Mouse (Mus musculus): ENCODE results near the gene Ttc28.

The Ttc28 gene

DNA sequence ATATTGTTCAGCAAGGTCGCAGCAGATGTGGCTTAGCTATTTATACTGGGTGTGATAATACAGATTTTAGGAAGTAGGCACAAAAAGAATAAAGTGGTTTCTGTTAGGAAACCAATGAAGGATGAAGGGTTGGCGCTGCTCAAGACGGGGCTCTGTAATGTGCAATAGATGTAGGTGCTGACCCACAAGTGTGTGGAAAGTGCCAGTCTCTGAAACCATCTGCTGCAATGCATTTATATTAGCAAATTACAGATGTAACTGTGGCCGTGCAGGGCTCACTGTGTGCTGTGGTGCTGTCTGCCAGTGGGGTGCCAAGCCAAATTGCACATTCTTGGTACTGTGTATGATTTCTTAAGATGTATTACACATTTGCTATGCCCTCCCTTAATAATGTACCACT, 81.3 kb downstream of the Ttc28 start:
- no peak for DNase-seq

DNA sequence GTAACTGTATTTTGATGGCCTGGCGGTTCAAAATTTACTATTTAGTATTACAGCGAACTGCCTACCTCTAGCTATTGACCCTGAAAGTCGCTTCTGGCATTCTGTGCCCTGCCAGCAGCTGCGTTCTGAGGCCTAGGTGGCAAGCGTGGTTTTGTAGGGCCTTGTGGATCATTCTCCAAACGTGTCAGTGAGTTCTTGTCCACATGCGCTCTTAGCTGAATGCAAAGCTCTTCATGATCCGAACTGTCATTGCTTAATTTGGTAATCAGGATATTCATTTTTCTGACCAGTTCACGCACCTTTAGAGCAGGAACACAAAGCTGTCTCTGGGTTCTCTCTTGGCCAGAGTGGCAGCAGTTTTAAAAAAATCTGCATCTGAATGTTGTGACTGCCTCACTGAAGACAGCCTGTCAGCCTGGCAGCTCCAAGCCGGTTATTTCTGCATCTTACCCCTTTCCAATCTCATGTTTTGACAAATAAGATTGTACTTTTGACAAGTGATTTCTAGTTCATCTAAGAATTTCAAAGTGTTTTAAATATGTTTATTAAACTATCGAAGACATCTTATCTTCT, 88.0 kb downstream of the Ttc28 start:
- DNase-seq = no peak

DNA sequence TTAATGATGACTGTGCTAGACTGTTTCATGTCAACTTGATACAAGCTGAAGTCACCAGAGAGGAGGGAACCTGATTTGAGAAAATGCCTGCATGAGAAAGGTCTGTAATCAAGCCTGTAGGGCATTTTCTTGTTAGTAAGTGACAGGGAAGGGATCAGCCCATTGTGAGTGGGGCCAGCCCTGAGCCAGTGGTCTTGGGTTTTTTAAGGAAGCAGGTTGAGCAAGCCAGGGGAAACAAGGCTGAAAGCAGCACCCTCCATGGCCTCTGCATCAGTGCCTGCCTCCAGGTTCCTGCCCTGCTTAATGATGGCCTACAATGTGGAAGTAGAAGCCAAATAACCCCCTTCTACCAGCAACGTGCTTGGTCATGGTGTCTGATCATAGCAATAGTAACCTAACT, 89.0 kb downstream of the Ttc28 start:
- DNase-seq = no peak

DNA sequence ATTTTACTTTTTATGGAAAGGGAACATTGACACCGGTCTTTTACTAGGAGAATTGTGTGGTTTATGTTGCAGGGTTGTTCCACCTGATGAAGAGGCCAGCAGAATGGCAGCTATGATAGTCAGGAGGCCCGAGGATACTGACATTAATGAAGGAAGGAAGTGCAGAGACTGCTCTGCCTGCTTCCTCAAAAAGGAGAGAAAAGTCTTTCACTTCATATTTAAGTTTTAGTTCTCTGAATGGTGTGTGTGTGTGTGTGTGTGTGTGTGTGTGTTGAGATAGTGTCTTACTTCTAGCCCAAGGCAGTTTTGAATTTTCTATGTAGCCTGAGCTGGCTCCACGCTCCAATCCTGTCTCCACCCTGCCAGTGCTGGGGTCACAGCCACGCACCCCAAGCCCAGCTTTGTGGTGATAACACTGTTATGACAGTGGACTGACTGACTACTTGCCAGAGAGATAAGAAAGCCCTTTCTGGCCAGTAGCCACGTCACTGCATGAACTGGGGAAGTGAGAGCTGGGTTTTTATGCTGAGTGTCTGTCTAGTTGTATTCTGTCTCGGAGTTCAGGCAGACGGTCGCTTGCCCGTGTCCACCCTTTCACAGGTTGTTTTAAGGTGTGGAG, 90.7 kb downstream of the Ttc28 start:
- DNase-seq = no peak

DNA sequence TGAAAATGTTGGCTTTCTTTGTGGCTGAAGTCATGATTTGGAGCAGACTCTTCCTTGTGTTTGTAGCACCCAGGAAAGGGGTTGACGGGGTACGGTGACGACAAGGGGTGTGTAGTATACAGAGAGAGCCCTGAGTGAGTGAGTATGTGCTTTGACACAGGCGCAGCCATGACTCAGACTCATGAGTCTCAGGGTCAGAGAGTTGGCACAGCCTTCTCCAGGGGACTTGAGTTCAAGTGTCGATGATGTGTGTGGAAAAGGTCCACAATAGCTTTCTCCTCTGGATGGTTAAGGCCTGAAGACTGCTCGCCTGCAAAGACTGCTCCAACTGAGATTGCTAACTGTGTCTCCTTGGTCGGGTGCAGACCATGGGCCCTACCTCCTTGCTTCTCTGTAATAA, 97.1 kb downstream of the Ttc28 start:
- no peak for DNase-seq

DNA sequence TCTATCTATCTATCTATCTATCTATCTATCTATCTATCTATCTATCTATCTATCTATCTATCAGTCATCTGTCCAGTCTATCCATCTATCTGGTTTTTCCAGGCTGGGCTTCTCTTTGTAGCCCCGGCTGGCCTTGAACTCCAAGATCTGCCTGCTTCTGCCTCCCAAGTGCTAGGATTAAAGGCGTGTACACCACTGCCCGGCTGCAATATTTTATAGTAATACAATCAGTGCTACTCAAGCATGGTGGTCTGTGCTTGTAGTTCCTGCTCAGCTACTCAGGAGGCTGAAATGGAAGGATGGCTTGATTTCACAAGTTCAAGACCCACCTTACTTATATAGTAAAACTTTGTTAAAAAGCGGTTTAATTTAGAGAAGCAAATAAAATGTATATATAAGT, 98.2 kb downstream of the Ttc28 start:
- DNase-seq = no peak

DNA sequence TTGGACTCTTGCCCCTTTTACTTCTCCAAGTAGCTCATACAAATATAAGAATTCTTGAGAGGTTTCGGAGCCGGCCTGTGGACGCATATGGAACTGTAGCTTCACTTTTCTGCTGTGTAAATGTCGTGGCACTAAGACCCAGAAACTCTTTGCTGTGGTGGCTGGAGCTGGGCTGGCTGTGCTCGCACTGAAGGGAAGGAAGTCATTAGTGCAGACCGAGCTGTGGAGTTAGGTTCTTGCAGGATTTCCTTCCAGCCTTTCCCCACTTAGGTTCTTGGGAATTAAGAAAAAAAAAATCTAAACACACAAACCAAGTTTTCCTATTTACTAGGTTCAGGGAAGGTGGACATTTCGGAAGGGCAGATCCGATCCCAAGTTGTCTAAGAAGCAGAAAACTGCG, 98.9 kb downstream of the Ttc28 start:
- DNase-seq = peak; percentile 69

DNA sequence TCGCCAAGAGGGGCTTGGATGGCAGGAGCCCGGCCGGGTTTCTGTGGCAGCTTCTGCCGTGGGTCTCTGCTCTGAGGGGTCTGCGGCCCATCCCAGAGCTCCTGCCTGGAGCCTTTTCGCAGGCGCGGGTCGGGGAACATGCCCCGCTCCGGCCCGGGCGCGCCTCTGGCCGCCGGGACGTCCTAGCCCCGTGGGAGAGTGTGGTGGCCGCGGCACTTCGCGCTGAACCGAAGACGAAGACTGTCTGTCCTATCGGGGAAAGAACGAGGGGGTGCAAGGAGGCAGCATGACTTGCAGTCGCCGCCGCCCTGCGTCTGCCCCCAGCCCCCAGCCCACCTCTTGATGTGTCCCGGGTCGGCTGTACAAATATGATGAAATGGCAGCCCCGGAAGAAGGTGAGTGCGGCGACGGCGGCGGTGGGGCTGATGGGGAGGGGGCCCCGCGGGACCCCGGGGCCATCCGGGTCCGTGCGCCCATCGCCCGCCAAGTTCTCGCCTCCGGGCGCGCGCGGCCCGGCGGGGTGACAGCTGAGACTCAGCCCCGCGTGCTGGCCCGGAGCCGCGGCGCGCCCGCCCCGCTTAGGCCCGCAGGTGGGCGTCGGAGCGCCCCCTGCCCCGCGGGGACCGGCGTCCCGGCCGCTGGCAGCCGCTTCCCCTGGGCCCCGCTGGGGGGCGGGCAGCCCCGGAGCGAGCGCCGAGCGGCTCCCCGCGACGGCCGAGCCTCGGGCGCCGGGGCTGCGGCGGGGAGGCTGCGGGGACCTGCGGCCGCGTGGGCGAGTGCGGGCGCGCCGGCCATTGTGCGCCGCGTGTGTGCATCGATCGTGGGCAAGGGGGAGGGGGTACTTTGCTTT, 99.6 kb downstream of the Ttc28 start:
- peak; percentile 37 for DNase-seq

DNA sequence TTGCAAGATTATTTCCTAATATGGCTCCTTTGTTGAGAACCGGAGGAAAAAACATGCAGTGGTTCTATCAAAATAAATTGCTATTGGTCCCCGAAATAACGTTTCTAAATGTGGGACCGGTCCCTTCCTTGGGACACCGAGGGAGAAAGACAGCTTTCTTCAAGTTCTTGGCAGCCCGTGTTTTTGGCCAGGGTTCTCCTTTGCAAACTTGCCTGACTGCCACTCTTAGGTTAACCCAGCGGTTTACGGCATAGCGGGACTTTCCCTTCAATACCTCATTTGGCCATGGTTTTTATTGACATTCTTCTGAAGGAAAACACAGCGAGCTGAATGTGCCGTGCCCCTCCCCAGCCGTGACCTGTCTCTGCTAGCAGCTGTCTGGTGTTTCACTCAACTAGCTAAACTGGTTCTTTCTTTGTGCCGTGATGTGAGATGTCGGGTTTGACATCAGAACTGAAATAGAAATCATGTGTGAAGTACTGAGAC, 100.3 kb downstream of the Ttc28 start:
- DNase-seq = peak; percentile 16

DNA sequence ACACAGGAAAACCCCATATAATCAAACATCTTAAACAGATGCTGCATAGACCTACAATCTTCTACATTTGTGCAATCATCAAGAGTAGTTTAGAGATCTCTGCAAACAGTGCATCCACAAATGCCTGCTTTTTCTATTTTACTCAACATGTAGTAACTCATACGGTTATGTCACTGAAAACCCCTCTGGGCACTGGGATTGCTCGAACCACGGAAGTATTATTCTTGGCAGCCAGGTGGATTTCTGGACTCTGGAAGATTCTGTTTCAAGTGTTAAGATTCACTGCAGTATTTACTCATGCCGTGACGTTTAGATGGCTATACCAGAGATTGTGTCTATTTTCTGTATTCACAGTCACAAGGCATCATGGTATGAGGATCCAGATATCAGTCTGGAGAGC, 101.0 kb downstream of the Ttc28 start:
- no peak for DNase-seq

DNA sequence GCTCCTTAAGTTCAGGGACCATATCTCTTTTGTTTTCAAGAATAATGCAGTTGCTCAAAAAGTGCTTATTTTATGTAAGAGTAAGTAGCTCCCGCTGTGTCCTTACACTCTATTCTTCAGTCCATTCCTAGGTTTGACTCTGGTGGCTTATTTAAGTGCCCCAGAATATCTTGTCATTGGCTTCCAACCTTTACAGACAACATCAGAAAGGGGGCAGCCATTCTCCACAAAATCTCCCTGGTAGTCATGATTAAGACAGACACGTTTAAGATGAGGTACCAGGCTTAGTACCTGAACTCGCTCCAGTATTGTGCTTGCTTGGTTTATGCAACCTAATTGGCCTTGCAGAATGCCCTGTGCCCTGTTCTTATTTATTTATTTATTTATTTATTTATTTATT, 102.8 kb downstream of the Ttc28 start:
- DNase-seq = no peak

DNA sequence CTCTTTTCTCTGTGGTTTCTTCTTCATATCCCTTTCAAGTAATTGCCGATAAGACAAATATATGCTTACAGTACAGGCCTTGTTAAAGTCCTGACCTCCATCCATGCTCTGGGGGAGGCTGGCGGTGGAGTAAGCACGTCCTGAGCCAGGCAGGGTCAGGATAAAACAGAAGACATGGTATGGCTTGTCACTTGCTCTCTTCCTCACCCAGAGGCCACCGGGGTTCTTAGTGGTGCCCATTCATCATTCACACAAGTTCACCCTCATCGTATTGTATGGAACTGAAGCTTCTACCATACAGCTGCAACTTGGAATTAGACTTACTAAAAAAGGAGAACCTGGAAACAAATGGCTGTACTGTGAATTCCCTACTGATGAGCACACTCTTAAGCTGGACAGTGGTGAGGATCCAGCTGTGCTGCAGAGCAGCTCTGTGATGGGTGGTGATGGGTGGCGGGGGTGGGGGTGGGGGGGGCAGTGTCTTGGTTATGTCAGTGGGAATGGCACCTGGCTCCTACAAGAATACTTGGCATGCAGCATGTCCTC, 104.6 kb downstream of the Ttc28 start:
- no peak for DNase-seq

DNA sequence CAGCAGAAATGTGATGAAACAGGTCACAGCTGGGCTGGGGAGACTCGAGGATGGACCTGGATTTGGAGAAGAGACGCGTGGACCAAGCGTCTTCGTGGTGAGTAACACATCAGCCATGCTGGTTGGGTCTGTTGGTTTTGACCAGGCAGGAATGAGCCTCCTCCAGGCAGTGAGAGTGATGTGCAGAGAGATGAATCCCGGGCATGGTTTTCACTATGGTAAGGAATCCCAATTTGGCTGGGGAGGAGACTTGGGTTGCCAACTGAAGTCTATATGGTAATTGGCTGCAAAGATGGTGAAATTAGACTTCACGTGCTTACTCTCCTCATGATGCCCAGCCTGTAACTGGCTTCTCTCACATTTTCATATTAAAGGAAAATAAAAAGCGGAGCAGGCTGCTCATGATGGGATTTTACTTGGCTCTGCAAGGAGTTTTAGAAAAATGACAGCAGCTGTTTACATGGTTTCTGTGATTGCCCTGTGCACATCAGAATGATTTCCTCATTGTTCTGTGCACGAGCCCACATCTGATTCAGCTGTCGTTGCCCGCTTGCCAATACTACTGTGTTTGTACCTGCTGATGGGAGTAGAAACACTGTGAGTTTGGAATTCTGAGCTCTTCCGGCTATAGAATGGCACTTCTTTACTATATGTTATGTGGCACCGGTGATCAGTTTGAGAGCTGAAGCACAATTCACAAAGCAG, 117.4 kb downstream of the Ttc28 start:
- no peak for DNase-seq

DNA sequence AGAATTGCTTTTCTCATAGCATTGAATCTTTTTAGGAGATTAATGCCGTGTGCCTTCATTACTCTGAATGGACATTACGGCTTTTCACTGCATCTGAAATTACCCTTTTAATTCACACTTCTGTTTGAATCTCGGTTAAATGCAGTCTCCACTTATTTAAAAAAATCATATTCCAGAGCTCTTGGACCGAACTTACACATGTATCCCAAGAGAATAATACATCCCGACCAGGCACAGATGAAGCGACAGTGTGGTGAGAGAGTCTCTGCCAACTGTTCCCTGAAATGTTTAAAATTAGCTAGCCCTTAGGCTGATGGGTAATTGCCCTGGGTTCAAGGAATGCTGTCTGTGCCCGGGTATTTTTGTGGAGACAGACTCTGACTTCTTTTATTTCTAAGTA, 118.1 kb downstream of the Ttc28 start:
- DNase-seq = no peak

DNA sequence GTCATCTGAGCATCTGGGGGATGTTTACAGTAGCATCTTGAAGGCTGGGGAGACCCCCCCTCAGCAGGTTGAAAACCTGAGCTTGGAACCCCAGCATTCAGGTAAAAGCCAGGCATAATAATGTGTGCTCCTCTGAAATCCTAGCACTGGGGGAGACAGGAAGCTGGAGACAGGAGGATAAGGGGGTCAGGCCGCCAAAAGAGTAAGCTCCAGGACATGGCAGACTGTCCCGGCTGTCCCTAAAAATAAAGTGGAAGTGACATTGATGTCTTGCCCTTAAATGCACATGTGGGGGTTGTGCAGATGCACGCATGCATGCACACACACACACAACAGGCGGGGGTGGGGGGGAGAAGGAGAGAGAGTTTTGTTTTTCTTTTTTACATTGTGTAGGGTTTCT, 118.7 kb downstream of the Ttc28 start:
- no peak for DNase-seq

DNA sequence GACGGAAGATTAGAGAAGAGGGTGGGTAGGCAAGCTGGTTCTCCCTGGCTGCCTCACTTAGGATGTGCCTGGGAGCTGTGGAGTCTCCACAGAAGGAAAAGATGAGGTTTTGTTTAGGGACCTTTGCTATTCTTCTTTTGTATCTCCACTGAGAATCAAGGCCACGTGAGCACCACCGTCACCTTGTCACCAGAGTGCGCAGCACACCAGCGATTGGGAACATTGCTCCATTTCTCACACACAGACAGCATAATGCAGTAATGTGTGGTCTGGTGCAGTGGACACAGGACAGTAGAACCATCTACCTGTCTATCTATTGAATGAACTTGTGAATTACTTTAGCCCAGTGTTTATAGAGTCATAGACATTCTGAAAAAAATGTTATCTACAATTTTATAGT, 121.3 kb downstream of the Ttc28 start:
- no peak for DNase-seq

DNA sequence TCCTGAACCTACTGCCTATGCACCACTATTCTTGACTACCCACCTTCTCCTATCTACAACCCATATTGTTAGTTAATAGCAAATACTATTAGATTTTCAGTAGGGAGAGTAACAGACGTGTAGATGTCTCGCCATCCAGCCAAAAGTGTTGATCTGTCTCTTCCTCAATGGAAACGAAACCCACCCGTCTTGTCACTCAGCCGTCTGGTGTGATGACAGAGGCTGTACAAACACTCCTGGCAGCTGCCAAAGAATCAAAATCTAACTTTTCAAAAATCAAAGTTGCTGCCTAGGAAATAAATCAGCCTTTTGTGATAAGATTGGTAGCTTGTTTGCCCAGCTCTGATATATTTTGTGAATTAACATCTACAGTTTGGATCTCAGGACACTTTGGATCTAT, 123.6 kb downstream of the Ttc28 start:
- no peak for DNase-seq

DNA sequence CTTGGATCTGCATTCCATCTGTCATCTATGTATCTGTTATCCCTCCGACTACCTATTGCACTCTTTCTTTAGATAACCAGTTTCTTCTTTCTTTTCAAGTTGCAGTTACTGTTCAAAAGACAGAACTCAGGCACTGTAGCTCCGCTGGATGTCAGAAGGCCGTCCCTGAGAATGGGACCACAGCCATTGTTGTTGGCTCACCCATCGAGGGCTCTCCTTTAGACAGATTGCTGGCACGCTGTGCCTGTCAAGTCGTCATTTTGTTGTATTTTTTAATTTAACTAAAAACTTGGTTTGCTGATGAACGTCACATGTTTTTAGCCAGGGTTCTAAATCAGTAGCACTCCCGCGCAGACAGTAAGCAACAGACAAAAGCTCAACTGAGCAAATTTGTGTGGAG, 124.1 kb downstream of the Ttc28 start:
- no peak for DNase-seq

DNA sequence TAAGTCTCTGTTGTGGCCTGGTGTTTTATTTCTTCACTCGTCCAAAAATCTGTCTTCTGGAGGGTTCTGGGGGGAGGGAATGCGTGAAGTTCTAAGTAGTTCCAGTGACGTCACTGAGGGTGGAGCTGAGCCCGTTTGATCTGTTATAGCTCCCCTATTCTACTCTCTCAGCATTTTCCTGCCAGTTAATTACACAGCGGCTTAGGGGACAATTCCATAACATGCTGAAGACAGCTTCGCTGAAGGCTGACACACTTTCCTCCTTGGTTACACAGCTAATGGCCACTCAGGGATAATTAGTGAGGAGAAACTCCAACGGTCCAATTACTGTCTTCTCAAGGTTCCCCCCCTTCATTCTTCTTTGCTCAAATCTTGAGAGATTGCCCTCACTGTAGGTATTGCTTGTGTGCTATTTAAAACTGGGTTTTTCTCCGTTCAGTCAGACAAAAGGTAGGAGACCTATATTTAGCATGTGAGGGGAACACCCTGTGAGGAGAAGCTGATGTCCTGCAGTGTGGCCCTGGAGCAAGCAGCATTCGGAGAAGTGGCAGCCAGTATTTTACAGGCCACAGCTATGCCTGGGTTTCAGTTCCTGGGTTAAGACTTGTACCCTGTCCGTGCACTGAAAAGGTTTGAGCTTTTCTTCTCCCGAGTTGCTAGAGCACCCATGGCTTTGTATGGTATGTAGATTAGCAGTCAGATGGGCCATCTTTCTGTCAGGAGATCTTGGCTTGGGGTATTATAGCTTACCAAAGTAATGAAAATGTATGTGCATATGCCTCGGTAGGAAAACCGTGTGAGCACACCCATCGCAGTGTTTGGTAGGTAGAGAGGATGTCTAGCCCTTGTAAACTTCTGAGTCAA, 126.9 kb downstream of the Ttc28 start:
- no peak for DNase-seq

DNA sequence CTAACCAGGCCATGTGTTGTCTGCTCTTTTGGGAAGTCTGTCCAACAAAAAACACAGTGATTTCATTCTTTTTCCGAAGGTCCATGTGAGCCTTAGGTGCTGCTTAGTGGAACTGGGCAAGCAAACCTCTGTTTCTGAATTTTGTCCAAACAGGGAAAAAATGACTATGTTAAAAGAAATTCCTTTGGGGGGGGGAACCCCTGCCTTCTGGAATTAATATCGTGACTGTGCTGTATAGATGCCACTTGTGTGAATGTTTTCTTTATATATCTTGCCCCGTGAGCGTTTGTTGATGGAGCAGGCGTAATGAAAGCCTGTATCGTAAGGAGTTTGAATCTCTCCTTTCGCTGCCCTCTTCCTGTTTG, 127.5 kb downstream of the Ttc28 start:
- no peak for DNase-seq

DNA sequence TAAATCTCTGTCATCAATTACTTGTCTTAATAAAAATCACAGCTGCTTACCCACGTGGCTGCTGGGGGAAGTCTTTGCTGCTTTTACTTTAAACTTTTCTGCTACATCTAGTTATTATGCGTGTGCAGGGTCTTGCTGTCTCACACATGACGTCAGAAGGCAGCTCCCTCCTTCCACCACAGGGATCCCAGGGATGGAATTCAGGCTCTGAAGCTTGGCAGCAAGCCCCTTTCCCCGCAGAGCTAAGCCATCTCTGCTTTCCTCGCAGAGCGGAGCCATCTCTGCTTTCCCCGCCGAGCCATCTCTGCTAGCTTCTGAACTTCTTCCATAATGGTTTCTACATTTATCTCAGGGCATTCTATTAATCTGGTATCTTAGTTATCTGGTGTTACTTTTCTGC, 128.3 kb downstream of the Ttc28 start:
- no peak for DNase-seq

DNA sequence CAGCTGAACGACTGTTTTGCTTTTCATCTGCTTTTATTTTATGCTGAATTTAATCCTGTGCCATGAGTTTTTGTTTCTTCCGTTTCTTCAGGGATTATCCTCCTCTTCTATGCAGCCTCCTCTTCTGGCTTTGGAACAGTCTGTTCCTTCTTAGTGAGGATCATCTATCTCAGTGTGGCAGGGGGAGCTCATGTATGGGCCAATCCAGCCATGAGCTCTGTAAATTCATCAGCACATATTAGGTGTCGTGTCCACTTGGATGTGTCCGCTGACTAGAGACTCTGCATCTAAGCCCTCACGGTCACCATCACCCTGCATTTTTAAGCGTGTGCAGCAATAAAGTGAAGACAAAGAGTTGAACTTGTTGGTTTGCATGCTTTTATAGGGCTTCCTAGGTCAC, 128.8 kb downstream of the Ttc28 start:
- no peak for DNase-seq
